Mouse (Mus musculus) bone marrow, adult 2 months (tissue): ENCODE results near the gene Uba2.

Source experiments
- CTCF ChIP-seq: fragments of 200-500 bp; IDR thresholded peaks from 2 replicates; pipeline ENCODE4 v1.5.1; 2011; ENCODE audit warnings: low read length, control low read depth; ENCODE audit not compliant: control insufficient read depth, insufficient read depth
- POLR2A ChIP-seq: fragments of 200-500 bp; IDR thresholded peaks from 2 replicates; pipeline ENCODE4 v1.6.1; 2011; ENCODE audit warnings: low read depth, mild to moderate bottlenecking, control low read depth, low read length, borderline replicate concordance; ENCODE audit not compliant: control insufficient read depth

GRCm38 (mm10) chr7:34159167-34159566 is 10.2 kb downstream of the Uba2 start:
- TF ChIP-seq POLR2A (no peak), CTCF (no peak)
